Mouse (Mus musculus) cortical plate, adult 2 months (tissue): ENCODE data around the gene Irak3.

Experiments used
- CTCF ChIP-seq: fragments of 200-500 bp; IDR thresholded peaks from 2 replicates; pipeline ENCODE4 v1.5.1; 2011; ENCODE audit warnings: mild to moderate bottlenecking, control low read depth, low read length; ENCODE audit not compliant: insufficient read depth; ENCODE audit errors: extremely low read depth
- POLR2A ChIP-seq: fragments of 200-500 bp; IDR thresholded peaks from 2 replicates; pipeline ENCODE4 v1.6.1; 2011; ENCODE audit warnings: mild to moderate bottlenecking, low read length, control low read depth; ENCODE audit not compliant: insufficient read depth; ENCODE audit errors: extremely low read depth

DNA sequence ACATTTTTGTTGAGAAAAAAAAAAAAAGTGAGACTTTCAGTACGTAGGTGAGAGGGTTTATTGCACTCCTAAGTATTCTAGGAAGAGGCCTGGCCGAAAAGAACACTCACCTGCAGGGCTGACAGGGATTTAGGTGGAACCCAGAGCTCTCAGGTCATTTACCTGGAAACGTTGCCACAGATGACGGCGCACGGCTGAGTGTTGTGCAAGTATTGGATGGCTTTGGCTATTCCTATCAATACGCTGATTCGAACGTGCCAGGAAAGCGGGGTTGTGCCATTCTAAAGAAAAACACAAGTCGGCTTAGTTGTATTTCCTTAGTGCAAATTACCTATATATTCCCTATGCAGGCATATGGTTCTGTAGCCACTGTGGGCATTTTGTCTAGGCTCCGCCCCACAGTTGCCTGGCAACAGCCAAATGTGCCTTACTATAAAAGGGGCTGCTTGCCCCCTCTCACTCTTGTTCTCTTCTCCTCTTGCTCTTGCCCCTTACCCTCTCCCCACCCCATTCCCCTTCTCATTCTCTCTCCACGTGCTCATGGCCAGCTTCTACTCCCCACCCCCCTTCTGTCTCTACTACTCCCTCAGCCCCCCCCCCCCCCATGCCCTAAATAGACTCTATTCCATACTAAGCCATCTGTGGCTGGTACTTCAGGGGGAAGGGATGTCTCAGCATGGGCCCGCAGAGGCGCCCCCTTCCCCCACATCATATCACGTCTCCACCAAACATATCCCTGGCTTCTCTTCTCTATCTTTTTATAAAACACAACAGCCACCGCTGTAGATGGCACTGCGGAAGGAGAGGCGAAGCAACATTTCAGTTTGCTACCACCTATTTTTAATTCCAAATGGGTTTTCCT, 36.8 kb downstream of the Irak3 start:
- TF ChIP-seq CTCF: no peak
- no peak for TF ChIP-seq POLR2A
